Comparison of ENCODE assay signal across 10 mouse cellular contexts in genomic region chr14:21822307-21822706, GRCm38 (mm10). TPM values are rescaled to one million over a fixed set of nuclear protein-coding genes. Genes with fewer than 3 reads are reported as not detected.
DNase-seq lines count a peak whose midpoint lies in the region; ATAC-seq and TF ChIP-seq lines count a peak whose summit lies in the region.
"Had no signal": no experiment of that assay in that cellular context is flagged by ENCODE, and none has a peak within 500 bp of the region (broad histone marks: within the 10 kb centered on the region; RNA-seq: fewer than 3 reads in every experiment).

No protein-coding gene starts in this region.

- H3K9ac ChIP-seq in heart, postnatal 0 days (replicated peaks; ENCODE audit: low read depth, low read length): no peak overlapping the region
- H3K9ac ChIP-seq in lung, embryonic 14.5 days: no peak overlapping the region
- H3K9ac ChIP-seq: midbrain, embryonic 15.5 days had no signal

- 32% methylated on average over 7 of the region's 7 CpGs for WGBS in heart, postnatal 0 days
- 58% methylated on average over 7 of the region's 7 CpGs for WGBS in lung, embryonic 14.5 days
- WGBS in macrophage (ENCODE audit: missing documents): 95% methylated on average over 7 of the region's 7 CpGs

- H3K4me1 ChIP-seq in heart, postnatal 0 days (ENCODE audit: control insufficient read depth, insufficient read depth): peaks cover 45% of the 10 kb centered on the region
- peaks cover 17% of the 10 kb centered on the region for H3K4me1 ChIP-seq in lung, embryonic 14.5 days (ENCODE audit: insufficient read depth)
- H3K4me1 ChIP-seq in embryonic fibroblast, embryonic 13.5 days (ENCODE audit: control insufficient read depth, insufficient read depth, low read length): peaks cover 10% of the 10 kb centered on the region
- H3K4me1 ChIP-seq: midbrain, embryonic 15.5 days had no signal

- no peak for TF ChIP-seq EP300 in heart, postnatal 0 days (IDR thresholded peaks at IDR 0.05; ENCODE audit: low read depth)

- H3K27me3 ChIP-seq in heart, postnatal 0 days (ENCODE audit: control insufficient read depth, insufficient read depth, low read length): no peaks in the 10 kb centered on the region
- H3K27me3 ChIP-seq in lung, embryonic 14.5 days (ENCODE audit: insufficient read depth, low read length): no peaks in the 10 kb centered on the region
- H3K27me3 ChIP-seq: CH12.LX; midbrain, embryonic 15.5 days had no signal

- DNase-seq in heart, postnatal 0 days (ENCODE audit: low spot score): no peak
- DNase-seq in heart, adult 11 months: no peak
- peak; percentile 17 for DNase-seq in lung, embryonic 14.5 days
- no peak for DNase-seq in lung, postnatal 36 days
- no peak for DNase-seq in spleen, postnatal 14 days (ENCODE audit: low spot score in 2 of 2)
- no peak for DNase-seq in cerebellum, postnatal 25 days

- no peak for TF ChIP-seq CTCF in heart, postnatal 0 days (IDR thresholded peaks at IDR 0.05; ENCODE audit: low read depth)
- no peak for TF ChIP-seq CTCF in lung, embryonic 14.5 days (IDR thresholded peaks at IDR 0.05; ENCODE audit: low read depth)
- no peak for TF ChIP-seq CTCF in embryonic fibroblast, embryonic 13.5 days (IDR thresholded peaks at IDR 0.05; ENCODE audit: borderline replicate concordance, insufficient read depth, low read length)

- ATAC-seq in heart, postnatal 0 days (ENCODE audit: insufficient read depth, low read depth): no peak
- no peak; the same call in 1 of the 2 replicates for ATAC-seq in lung, embryonic 14.5 days (ENCODE audit: insufficient read depth)
- ATAC-seq: midbrain, embryonic 15.5 days had no signal

- peak overlapping the region; percentile 98 for H3K27ac ChIP-seq in heart, postnatal 0 days (ENCODE audit: low read depth)
- peak overlapping the region; percentile 86; the same call in 1 of the 2 replicates for H3K27ac ChIP-seq in lung, embryonic 14.5 days (ENCODE audit: low read depth)
- H3K27ac ChIP-seq in embryonic fibroblast, embryonic 13.5 days (ENCODE audit: insufficient read depth, low read length): peak overlapping the region; percentile 88; the same call in 1 of the 2 replicates
- H3K27ac ChIP-seq in macrophage: peak overlapping the region; percentile 99
- H3K27ac ChIP-seq: midbrain, embryonic 15.5 days had no signal

- no peaks in the 10 kb centered on the region for H3K79me2 ChIP-seq in macrophage (ENCODE audit: inconsistent target)

- no peaks in the 10 kb centered on the region for H3K36me3 ChIP-seq in heart, postnatal 0 days (replicated peaks; ENCODE audit: control insufficient read depth, insufficient read depth, low read length)
- H3K36me3 ChIP-seq in lung, embryonic 14.5 days (ENCODE audit: insufficient read depth): no peaks in the 10 kb centered on the region
- no peaks in the 10 kb centered on the region for H3K36me3 ChIP-seq in macrophage (ENCODE audit: inconsistent target)
- H3K36me3 ChIP-seq: midbrain, embryonic 15.5 days had no signal

- H3K4me2 ChIP-seq in heart, postnatal 0 days (ENCODE audit: low read depth, low read length): no peak overlapping the region
- no peak overlapping the region for H3K4me2 ChIP-seq in lung, embryonic 14.5 days
- H3K4me2 ChIP-seq: midbrain, embryonic 15.5 days had no signal

- H3K9me3 ChIP-seq in heart, postnatal 0 days (replicated peaks; ENCODE audit: control insufficient read depth, low read length): no peaks in the 10 kb centered on the region
- no peaks in the 10 kb centered on the region for H3K9me3 ChIP-seq in lung, embryonic 14.5 days (ENCODE audit: low read depth, low read length)
- H3K9me3 ChIP-seq: midbrain, embryonic 15.5 days had no signal

- H3K4me3 ChIP-seq in heart, postnatal 0 days (ENCODE audit: low read depth, low read length): no peak overlapping the region
- no peak overlapping the region for H3K4me3 ChIP-seq in lung, embryonic 14.5 days (ENCODE audit: low read depth, low read length)
- no peak overlapping the region for H3K4me3 ChIP-seq in embryonic fibroblast, embryonic 13.5 days (ENCODE audit: insufficient read depth, low read length)
- no peak overlapping the region for H3K4me3 ChIP-seq in macrophage (ENCODE audit: inconsistent target)
- H3K4me3 ChIP-seq: midbrain, embryonic 15.5 days had no signal

- no peak for TF ChIP-seq POLR2A in embryonic fibroblast, embryonic 13.5 days (IDR thresholded peaks at IDR 0.05; ENCODE audit: low read depth, low read length)

RNA-seq across cellular contexts. Expression of gene Vdac2, which starts 2.7 kb away (rescaled TPM):
- 619 and 692 TPM in 2 replicates for total RNA-seq in heart, postnatal 0 days (2014; rRNA removed; ENCODE audit: low replicate concordance)
- polyA plus RNA-seq in heart, postnatal 0 days (2015; fragmentation: Nextera tagmentation; extraction: Ambion mirVana): 660 and 663 TPM in 2 replicates
- polyA plus RNA-seq in lung, embryonic 14.5 days (2014; fragmentation: Nextera tagmentation; extraction: Ambion mirVana): 274 and 278 TPM in 2 replicates
- polyA plus RNA-seq in embryonic fibroblast, embryonic 13.5 days (2011; ENCODE audit: insufficient read length, low read depth, missing spikeins): 232 and 288 TPM in 2 replicates
- 100 to 1,000 TPM in 25 of 26 experiments, 10 to 100 TPM in 1; 94.3 to 365 (median 256) TPM for total RNA-seq in macrophage (2018; cell fraction: chromatin; rRNA removed)
- total RNA-seq in macrophage (2018; cell fraction: cytosol; rRNA removed): 100 to 1,000 TPM; 191 to 292 (median 238) TPM
- total RNA-seq in macrophage (2018; cell fraction: nucleus; rRNA removed): 100 to 1,000 TPM in 24 of 26 experiments, 10 to 100 TPM in 2; 94.1 to 222 (median 173) TPM
- polyA plus RNA-seq in macrophage (2018): 247 to 425 TPM (median 316 TPM) in 3 replicates

RNA-seq across cellular contexts. Expression of gene Comtd1, which starts 26.5 kb away (rescaled TPM):
- total RNA-seq in heart, postnatal 0 days (2014; rRNA removed; ENCODE audit: low replicate concordance): 18.3 and 53.5 TPM in 2 replicates
- polyA plus RNA-seq in heart, postnatal 0 days (2015; fragmentation: Nextera tagmentation; extraction: Ambion mirVana): 27.8 and 30.6 TPM in 2 replicates
- polyA plus RNA-seq in lung, embryonic 14.5 days (2014; fragmentation: Nextera tagmentation; extraction: Ambion mirVana): 15.4 and 17.0 TPM in 2 replicates
- 7.3 and 9.8 TPM in 2 replicates for polyA plus RNA-seq in embryonic fibroblast, embryonic 13.5 days (2011; ENCODE audit: insufficient read length, low read depth, missing spikeins)
- total RNA-seq in macrophage (2018; cell fraction: chromatin; rRNA removed): 10 to 100 TPM in 22 of 26 experiments, 1 to 10 TPM in 4; 5.4 to 30.4 (median 18.9) TPM
- 10 to 100 TPM; 26.9 to 54.3 (median 43.4) TPM for total RNA-seq in macrophage (2018; cell fraction: cytosol; rRNA removed)
- total RNA-seq in macrophage (2018; cell fraction: nucleus; rRNA removed): 10 to 100 TPM in 25 of 26 experiments, 1 to 10 TPM in 1; 9.2 to 42.0 (median 25.0) TPM
- 7.5 to 38.3 TPM (median 24.5 TPM) in 3 replicates for polyA plus RNA-seq in macrophage (2018)
